Mouse (Mus musculus): ENCODE data around the gene Mrln. TPM values are rescaled to one million over a fixed set of nuclear protein-coding genes. Genes with fewer than 3 reads are reported as not detected.

The Mrln gene
- polyA plus RNA-seq (2015; fragmentation: Nextera tagmentation; extraction: Ambion mirVana) = 1.2 TPM in 1 of 2 replicates, not detected in the other

DNA sequence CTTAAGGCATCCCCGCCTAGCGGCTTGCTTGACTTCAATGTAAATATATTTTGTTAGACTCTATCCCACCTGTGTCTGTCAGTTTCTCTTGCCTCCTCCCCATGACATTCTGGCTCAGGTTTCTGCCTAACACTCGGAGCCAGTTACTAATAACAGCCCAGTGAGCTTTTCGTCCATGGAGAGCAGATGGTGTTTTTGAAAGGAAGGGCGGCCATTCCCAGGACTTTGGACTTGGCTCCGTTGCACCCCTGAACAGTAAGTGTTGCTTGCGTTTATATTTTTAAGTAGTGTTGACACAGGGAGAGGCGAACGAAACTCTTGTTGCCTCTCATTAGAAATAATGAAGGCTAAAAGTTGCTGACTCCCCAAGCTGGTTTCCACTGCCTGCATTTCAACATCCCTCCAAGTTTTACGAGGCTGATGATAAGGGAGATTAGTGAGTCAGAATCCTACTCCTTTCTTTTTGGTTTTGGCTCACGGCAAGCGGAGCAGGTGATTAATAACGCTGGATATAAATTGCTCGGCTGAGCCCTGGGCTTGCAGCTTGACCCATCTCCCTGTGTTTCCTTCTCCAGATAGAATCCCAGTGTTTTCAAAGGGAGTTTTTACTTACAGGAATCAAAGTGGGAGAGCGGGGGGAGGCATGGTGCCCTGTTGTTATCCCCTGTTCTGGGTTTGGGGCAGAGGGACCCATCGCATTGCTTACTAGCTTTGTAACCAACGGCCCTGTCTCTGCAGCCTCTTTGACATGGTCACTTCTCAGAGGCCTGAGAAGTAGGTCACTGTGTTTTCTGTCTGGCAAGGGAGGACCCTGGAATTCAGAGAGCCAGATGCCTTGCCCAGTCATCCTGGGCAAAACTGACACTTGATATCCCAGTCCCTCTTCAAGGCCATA is at the start of gene Mrln:
Gene Mrln (plus strand): TSS at position 160 of the 895 bp plus-strand sequence.
- WGBS = 61% methylated on average over 17 of the region's 17 CpGs
- Histone ChIP-seq H3K4me3 (ENCODE audit: low read depth, low read length) (no peak within 1 kb of the TSS), H3K9ac (ENCODE audit: low read depth, low read length) (no peak within 1 kb of the TSS), H3K27ac (ENCODE audit: low read length) (no peak within 1 kb of the TSS), H3K9me3 (replicated peaks; ENCODE audit: control insufficient read depth, low read length, poor library complexity, severe bottlenecking) (no peaks in the 10 kb centered on the region), H3K4me2 (ENCODE audit: low read length) (no peak within 1 kb of the TSS), H3K36me3 (ENCODE audit: control insufficient read depth, insufficient read depth, low read length) (no peaks in the 10 kb centered on the region), H3K4me1 (ENCODE audit: control insufficient read depth, insufficient read depth, low read length) (peaks cover 3% of the 10 kb centered on the region; the same call in 1 of the 2 replicates), H3K27me3 (ENCODE audit: control insufficient read depth, insufficient read depth, low read depth, low read length) (no peaks in the 10 kb centered on the region)
- ATAC-seq = no peak

DNA sequence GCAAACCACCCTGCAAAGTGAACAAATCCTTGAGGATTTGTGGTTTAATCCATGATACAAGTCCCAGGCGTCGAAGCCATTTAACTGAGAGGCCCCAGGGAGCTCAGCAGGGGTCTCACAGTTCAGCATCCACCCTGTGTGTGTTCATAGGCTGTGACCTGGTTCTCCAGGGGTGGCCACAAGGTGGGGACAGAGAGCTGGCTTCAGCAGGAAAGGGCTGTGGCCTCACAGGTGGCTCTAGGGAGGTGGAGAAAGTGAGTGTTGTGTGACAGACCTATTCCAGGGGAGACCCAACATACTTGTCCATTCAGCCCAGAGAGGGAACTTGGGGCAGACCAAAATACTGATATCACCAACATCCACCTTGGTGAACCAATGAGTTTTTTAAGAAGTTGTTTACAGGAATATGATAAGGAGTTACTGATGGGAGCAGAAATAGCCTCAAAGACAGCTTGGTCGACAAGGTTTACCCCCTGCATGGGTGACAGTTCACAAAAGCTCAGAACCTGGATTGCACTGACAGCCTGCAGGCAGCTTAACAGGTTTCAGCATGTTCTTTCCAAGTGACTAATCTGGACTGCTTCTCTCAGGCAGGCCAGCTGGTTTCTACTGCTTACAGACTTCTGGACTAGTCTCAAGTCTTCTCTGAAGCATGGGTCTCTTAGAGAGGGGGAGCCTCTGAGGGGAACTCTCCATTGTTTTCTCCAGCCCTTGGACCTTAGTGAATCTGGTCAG is 47.9 kb upstream of the Mrln start:
- no peaks in the 10 kb centered on the region for H3K27me3 ChIP-seq (ENCODE audit: control insufficient read depth, insufficient read depth, low read depth, low read length)
- H3K9ac ChIP-seq (ENCODE audit: low read depth, low read length) = no peak overlapping the region
- H3K36me3 ChIP-seq (ENCODE audit: control insufficient read depth, insufficient read depth, low read length) = peaks cover 8% of the 10 kb centered on the region
- no peaks in the 10 kb centered on the region for H3K9me3 ChIP-seq (replicated peaks; ENCODE audit: control insufficient read depth, low read length, poor library complexity, severe bottlenecking)
- no peak overlapping the region for H3K4me3 ChIP-seq (ENCODE audit: low read depth, low read length)
- no peak for ATAC-seq
- no peak overlapping the region for H3K27ac ChIP-seq (ENCODE audit: low read length)
- 80% methylated on average over 3 of the region's 3 CpGs for WGBS
- H3K4me2 ChIP-seq (ENCODE audit: low read length) = no peak overlapping the region
- peaks cover 3% of the 10 kb centered on the region; the same call in 1 of the 2 replicates for H3K4me1 ChIP-seq (ENCODE audit: control insufficient read depth, insufficient read depth, low read length)

DNA sequence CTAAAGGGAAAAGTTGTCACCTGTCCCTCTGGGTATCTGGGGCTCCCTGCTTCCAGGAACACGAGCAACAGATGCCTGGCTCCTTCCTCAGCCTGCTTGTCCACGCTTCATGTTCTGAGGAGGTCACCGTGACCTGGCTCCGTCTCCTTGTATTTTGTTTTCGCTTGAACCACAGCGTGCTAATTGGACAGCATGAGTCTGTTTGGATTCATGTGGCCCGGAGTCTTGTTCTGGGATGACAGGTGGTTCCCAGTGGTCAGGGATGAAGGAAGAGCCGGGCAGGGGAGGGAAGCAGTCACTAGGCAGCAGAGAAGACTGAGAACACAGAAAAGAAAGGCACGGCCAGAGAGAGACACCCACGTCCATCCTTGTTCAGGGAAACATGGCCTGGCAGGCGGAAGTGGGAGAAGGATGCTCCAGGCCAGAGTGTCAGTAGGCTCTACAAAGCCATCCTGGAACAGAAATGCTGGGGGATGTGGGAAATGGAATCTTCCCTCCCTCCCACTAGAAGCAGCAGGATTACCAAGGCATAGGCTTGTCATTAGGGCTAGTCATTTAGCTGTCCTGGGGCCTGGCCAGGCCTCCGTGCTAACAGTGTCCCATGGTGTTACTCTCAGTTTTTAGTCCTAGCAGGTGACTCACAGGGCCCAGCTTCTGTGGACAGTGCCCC is 44.7 kb upstream of the Mrln start:
- Histone ChIP-seq H3K27ac (ENCODE audit: low read length) (no peak overlapping the region), H3K4me1 (ENCODE audit: control insufficient read depth, insufficient read depth, low read length) (peaks cover 5% of the 10 kb centered on the region; the same call in 1 of the 2 replicates), H3K4me2 (ENCODE audit: low read length) (no peak overlapping the region), H3K27me3 (ENCODE audit: control insufficient read depth, insufficient read depth, low read depth, low read length) (no peaks in the 10 kb centered on the region), H3K36me3 (ENCODE audit: control insufficient read depth, insufficient read depth, low read length) (peaks cover 5% of the 10 kb centered on the region), H3K9me3 (replicated peaks; ENCODE audit: control insufficient read depth, low read length, poor library complexity, severe bottlenecking) (no peaks in the 10 kb centered on the region), H3K9ac (ENCODE audit: low read depth, low read length) (no peak overlapping the region), H3K4me3 (ENCODE audit: low read depth, low read length) (no peak overlapping the region)
- 68% methylated on average over 12 of the region's 12 CpGs for WGBS
- ATAC-seq = no peak

DNA sequence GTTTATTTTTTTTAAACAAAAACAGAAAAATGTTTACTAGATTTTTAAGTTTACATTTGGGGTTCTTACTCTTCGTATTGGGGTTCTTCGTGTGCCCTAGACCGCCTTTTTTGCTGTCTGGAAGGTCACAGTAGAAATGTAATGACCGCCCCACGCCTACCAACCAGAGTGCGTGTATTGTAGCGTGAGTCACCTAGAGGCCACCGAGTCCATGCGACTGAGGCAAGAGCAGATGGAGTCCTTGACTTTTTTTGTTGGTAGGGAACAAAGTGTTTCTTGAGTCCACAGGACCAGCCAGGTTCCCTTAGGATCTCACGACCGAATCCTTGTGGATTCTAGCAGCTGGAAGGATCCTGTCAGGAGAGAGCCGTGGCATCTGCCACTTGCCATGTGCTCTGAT is 43.7 kb upstream of the Mrln start:
- Histone ChIP-seq H3K36me3 (ENCODE audit: control insufficient read depth, insufficient read depth, low read length) (peaks cover 4% of the 10 kb centered on the region), H3K4me2 (ENCODE audit: low read length) (no peak overlapping the region), H3K27me3 (ENCODE audit: control insufficient read depth, insufficient read depth, low read depth, low read length) (no peaks in the 10 kb centered on the region), H3K4me1 (ENCODE audit: control insufficient read depth, insufficient read depth, low read length) (peaks cover 5% of the 10 kb centered on the region), H3K9ac (ENCODE audit: low read depth, low read length) (no peak overlapping the region), H3K9me3 (replicated peaks; ENCODE audit: control insufficient read depth, low read length, poor library complexity, severe bottlenecking) (no peaks in the 10 kb centered on the region), H3K27ac (ENCODE audit: low read length) (no peak overlapping the region), H3K4me3 (ENCODE audit: low read depth, low read length) (no peak overlapping the region)
- 90% methylated on average over 12 of the region's 12 CpGs for WGBS
- no peak for ATAC-seq

DNA sequence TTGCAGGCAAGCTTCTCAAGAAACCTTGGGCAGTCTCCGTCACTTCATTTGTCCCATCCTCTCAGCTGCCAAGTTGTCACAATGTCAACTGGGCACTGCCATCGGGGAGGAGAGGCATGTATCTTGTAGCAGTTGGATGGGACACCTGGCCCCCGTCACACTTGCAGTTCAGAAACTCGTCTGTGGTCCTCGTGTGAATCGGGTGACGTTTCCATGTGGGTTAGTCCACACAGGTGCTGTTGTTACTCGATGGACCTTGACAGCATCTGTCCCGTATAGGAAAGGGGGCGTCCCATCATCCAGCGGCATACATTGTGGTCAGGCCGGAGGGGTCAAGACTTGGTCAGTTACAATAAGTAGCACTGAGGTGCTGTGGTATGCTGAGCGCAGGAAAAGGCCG is 43.0 kb upstream of the Mrln start:
- no peak for ATAC-seq
- H3K9me3 ChIP-seq (replicated peaks; ENCODE audit: control insufficient read depth, low read length, poor library complexity, severe bottlenecking) = no peaks in the 10 kb centered on the region
- 88% methylated on average over 14 of the region's 14 CpGs for WGBS
- H3K27me3 ChIP-seq (ENCODE audit: control insufficient read depth, insufficient read depth, low read depth, low read length) = no peaks in the 10 kb centered on the region
- no peak overlapping the region for H3K27ac ChIP-seq (ENCODE audit: low read length)
- H3K4me3 ChIP-seq (ENCODE audit: low read depth, low read length) = no peak overlapping the region
- peaks cover 4% of the 10 kb centered on the region; the same call in 1 of the 2 replicates for H3K36me3 ChIP-seq (ENCODE audit: control insufficient read depth, insufficient read depth, low read length)
- no peak overlapping the region for H3K4me2 ChIP-seq (ENCODE audit: low read length)
- H3K4me1 ChIP-seq (ENCODE audit: control insufficient read depth, insufficient read depth, low read length) = peaks cover 5% of the 10 kb centered on the region
- no peak overlapping the region for H3K9ac ChIP-seq (ENCODE audit: low read depth, low read length)

DNA sequence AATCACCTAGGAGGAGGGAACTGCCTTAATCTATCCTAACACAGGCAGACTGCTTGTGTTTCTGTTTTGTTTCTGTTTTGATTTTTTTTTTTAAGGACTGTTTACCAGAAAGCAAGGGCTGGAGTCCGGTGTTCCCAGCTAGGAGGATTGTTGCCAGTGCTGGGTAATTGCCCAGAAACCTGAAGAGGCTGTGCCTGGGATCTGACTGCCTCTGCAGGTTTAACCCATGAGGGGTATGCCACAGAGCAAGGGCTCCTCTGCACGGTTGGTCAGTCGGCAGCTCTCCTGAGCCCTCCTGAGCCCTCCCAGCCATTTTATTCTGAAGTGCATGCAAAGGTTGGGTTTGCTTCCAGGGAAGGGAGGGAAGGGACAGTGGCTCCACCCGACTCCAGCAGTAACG is 40.8 kb upstream of the Mrln start:
- peak overlapping the region; percentile 27 for H3K9ac ChIP-seq (ENCODE audit: low read depth, low read length)
- H3K27ac ChIP-seq (ENCODE audit: low read length) = no peak overlapping the region; the same call in 1 of the 2 replicates

DNA sequence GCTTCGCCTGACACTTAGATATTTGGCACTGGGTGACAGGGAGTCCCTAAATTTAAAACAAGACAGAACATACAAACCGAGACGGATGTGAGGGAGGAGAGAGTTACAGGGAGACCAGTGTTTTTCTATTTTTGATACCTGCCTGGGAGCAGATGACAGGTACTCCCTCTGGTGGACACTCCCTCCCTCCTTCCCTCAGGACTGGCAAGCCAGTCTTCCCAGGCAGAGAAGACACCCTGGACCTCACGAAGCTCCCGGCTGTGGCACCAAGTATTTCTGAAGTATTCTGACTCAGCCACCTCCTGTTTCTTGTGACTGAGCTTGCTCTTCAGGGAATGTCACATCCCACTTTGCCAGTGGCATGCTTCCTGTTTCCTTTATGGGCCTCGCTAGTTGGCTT is 38.6 kb upstream of the Mrln start:
- peaks cover 16% of the 10 kb centered on the region for H3K4me1 ChIP-seq (ENCODE audit: control insufficient read depth, insufficient read depth, low read length)
- H3K9ac ChIP-seq (ENCODE audit: low read depth, low read length) = no peak overlapping the region
- no peak overlapping the region for H3K4me2 ChIP-seq (ENCODE audit: low read length)
- no peak overlapping the region for H3K4me3 ChIP-seq (ENCODE audit: low read depth, low read length)
- H3K9me3 ChIP-seq (replicated peaks; ENCODE audit: control insufficient read depth, low read length, poor library complexity, severe bottlenecking) = no peaks in the 10 kb centered on the region
- H3K27ac ChIP-seq (ENCODE audit: low read length) = no peak overlapping the region
- WGBS = 82% methylated on average over 6 of the region's 6 CpGs
- no peaks in the 10 kb centered on the region for H3K27me3 ChIP-seq (ENCODE audit: control insufficient read depth, insufficient read depth, low read depth, low read length)
- no peak for ATAC-seq
- no peaks in the 10 kb centered on the region for H3K36me3 ChIP-seq (ENCODE audit: control insufficient read depth, insufficient read depth, low read length)

More for the DNA sequence above, 40.8 kb upstream of the Mrln start:
- no peak overlapping the region for H3K4me2 ChIP-seq (ENCODE audit: low read length)
- no peak overlapping the region for H3K4me3 ChIP-seq (ENCODE audit: low read depth, low read length)
- no peak for ATAC-seq
- 50% methylated on average over 5 of the region's 5 CpGs for WGBS
- no peaks in the 10 kb centered on the region for H3K27me3 ChIP-seq (ENCODE audit: control insufficient read depth, insufficient read depth, low read depth, low read length)
- peaks cover 7% of the 10 kb centered on the region for H3K4me1 ChIP-seq (ENCODE audit: control insufficient read depth, insufficient read depth, low read length)
- no peaks in the 10 kb centered on the region for H3K9me3 ChIP-seq (replicated peaks; ENCODE audit: control insufficient read depth, low read length, poor library complexity, severe bottlenecking)
- H3K36me3 ChIP-seq (ENCODE audit: control insufficient read depth, insufficient read depth, low read length) = no peaks in the 10 kb centered on the region

DNA sequence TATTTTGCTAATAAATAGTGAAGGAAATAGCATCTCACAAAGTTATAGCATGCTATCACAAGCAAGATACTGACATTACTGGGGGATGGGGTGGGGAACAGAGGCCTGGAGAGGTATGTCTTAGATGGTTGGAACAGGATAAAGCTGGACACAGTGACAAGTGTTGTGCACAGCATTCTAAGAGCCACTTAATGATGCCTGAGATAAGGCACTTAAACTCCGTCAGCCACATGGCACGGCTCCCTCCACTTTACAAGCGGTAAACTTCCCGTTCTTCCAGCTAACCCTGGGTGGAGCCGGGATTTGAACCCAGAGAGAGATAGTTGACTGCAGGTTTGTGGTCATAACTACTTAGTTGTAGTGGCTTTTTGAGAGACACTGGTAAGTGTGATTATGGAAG is 38.0 kb upstream of the Mrln start:
- Histone ChIP-seq H3K36me3 (ENCODE audit: control insufficient read depth, insufficient read depth, low read length) (no peaks in the 10 kb centered on the region), H3K9ac (ENCODE audit: low read depth, low read length) (no peak overlapping the region), H3K4me3 (ENCODE audit: low read depth, low read length) (no peak overlapping the region), H3K27me3 (ENCODE audit: control insufficient read depth, insufficient read depth, low read depth, low read length) (no peaks in the 10 kb centered on the region), H3K4me2 (ENCODE audit: low read length) (no peak overlapping the region), H3K4me1 (ENCODE audit: control insufficient read depth, insufficient read depth, low read length) (peaks cover 16% of the 10 kb centered on the region), H3K9me3 (replicated peaks; ENCODE audit: control insufficient read depth, low read length, poor library complexity, severe bottlenecking) (no peaks in the 10 kb centered on the region), H3K27ac (ENCODE audit: low read length) (no peak overlapping the region)
- no peak for ATAC-seq
- WGBS = 92% methylated on average over 5 of the region's 5 CpGs

Measured in midbrain, embryonic 16.5 days (tissue).